21 mouse cellular contexts compared by ENCODE assay signal in genomic region chr19:27110437-27110836, GRCm38 (mm10).
DNase-seq lines count a peak whose midpoint lies in the region; ATAC-seq and TF ChIP-seq lines count a peak whose summit lies in the region.
"Had no signal": no experiment of that assay in that cellular context is flagged by ENCODE, and none has a peak within 500 bp of the region (broad histone marks: within the 10 kb centered on the region; RNA-seq: fewer than 3 reads in every experiment).

No protein-coding gene starts in this region.

- no peak for TF ChIP-seq CTCF in kidney, postnatal 0 days (IDR thresholded peaks at IDR 0.05; ENCODE audit: low read depth)

- H3K9me3 ChIP-seq in kidney, postnatal 0 days (replicated peaks; ENCODE audit: low read length) = no peaks in the 10 kb centered on the region
- H3K9me3 ChIP-seq: embryonic facial prominence, embryonic 13.5 days; embryonic facial prominence, embryonic 15.5 days; forebrain, embryonic 10.5 days; forebrain, embryonic 12.5 days had no signal

- 80% methylated on average over 2 of the region's 2 CpGs for WGBS in kidney, postnatal 0 days

- DNase-seq in kidney, postnatal 0 days (ENCODE audit: low spot score) = peak; percentile 12
- DNase-seq in kidney, postnatal 4 days = no peak
- DNase-seq in retina, embryonic 14.5 days (ENCODE audit: low spot score) = no peak
- no peak for DNase-seq in cerebellum, postnatal 36 days
- DNase-seq: adrenal gland, adult 2 months; adrenal gland, postnatal 10 days; adrenal gland, postnatal 25 days; cerebellum, adult 11 months; cerebellum, adult 18-20 months; cerebellum, adult 8-10 months; cerebellum, adult 9-11 months; cerebellum, postnatal 14 days; embryo, embryonic 11 days had no signal

- H3K4me3 ChIP-seq in kidney, postnatal 0 days (replicated peaks; ENCODE audit: low read depth, low read length) = no peak overlapping the region
- H3K4me3 ChIP-seq: embryonic facial prominence, embryonic 13.5 days; embryonic facial prominence, embryonic 15.5 days; erythroblast, embryonic 14.5 days; forebrain, embryonic 10.5 days; forebrain, embryonic 12.5 days had no signal

- no peak overlapping the region for H3K4me2 ChIP-seq in kidney, postnatal 0 days (ENCODE audit: low read length)
- H3K4me2 ChIP-seq: embryonic facial prominence, embryonic 13.5 days; embryonic facial prominence, embryonic 15.5 days; forebrain, embryonic 12.5 days had no signal

- no peak overlapping the region for H3K9ac ChIP-seq in kidney, postnatal 0 days (ENCODE audit: low read depth, low read length)
- H3K9ac ChIP-seq: embryonic facial prominence, embryonic 13.5 days; embryonic facial prominence, embryonic 15.5 days; forebrain, embryonic 12.5 days had no signal

- no peaks in the 10 kb centered on the region for H3K4me1 ChIP-seq in kidney, postnatal 0 days (replicated peaks; ENCODE audit: insufficient read depth, low read length)
- H3K4me1 ChIP-seq: embryonic facial prominence, embryonic 15.5 days; forebrain, embryonic 10.5 days; forebrain, embryonic 12.5 days had no signal

- no peak for ATAC-seq in kidney, postnatal 0 days (replicated peaks; ENCODE audit: low FRiP score, low read depth)
- ATAC-seq in hematopoietic stem cell, adult 5-6 weeks (replicated peaks in 1 of 2; ENCODE audit: insufficient read depth in 1 of 2, low FRiP score in 2 of 2, low TSS enrichment in 1 of 2, low read depth in 1 of 2, poor library complexity in 2 of 2, severe bottlenecking in 2 of 2) = peak; percentile 60 to 63
- ATAC-seq: forebrain, embryonic 14.5 days; forebrain, embryonic 16.5 days had no signal

- no peak overlapping the region for H3K27ac ChIP-seq in kidney, postnatal 0 days
- H3K27ac ChIP-seq: embryonic facial prominence, embryonic 13.5 days; embryonic facial prominence, embryonic 15.5 days; forebrain, embryonic 10.5 days; forebrain, embryonic 12.5 days had no signal

- no peaks in the 10 kb centered on the region for H3K36me3 ChIP-seq in kidney, postnatal 0 days (ENCODE audit: insufficient read depth, low read length)
- H3K36me3 ChIP-seq: embryonic facial prominence, embryonic 13.5 days; embryonic facial prominence, embryonic 15.5 days; forebrain, embryonic 10.5 days; forebrain, embryonic 12.5 days had no signal

- no peaks in the 10 kb centered on the region for H3K27me3 ChIP-seq in kidney, postnatal 0 days (ENCODE audit: insufficient read depth, low read length)
- H3K27me3 ChIP-seq: embryonic facial prominence, embryonic 13.5 days; embryonic facial prominence, embryonic 15.5 days; forebrain, embryonic 12.5 days had no signal
